Mouse (Mus musculus) brain, embryonic 18.5 days (tissue): Measurements from ENCODE around the gene Usp29.

Experiments used
- DNase-seq: peaks from one replicate; pipeline ENCODE4 v3.0.0-alpha.2; 2012; ENCODE audit warnings: low read depth, low spot score

Gene Usp29

DNA sequence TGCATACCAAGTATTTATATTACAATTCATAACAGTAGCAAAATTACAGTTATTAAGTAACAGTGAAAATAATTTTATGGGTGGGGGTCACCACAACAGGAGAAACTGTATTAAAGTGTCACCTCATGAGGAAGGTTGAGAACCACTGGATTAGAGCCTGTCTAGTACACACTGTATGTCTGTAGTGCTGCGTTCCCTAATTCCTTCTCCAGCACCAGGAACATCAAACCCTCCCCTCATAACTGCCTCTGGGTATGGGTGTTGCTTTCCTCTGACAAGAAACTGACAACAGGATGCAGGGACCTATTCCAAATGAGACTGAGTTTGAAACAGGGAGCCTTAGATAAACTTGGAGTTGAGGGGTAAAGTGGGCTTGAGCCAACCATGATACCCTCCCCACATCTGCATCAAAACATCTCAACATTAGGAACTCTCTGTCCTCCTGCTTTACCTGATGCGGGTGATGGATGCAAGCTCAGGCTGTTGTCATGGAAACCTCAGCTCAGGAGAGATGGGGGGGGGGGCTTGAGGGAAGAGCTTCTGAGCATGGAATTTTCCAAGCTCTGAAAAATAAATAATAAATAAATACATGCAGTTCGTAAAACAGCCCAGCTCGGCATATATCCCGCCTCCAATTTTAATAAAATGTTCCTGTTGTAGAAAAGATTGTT lies 86.5 kb downstream of the Usp29 start:
- DNase-seq = peak; percentile 37

DNA sequence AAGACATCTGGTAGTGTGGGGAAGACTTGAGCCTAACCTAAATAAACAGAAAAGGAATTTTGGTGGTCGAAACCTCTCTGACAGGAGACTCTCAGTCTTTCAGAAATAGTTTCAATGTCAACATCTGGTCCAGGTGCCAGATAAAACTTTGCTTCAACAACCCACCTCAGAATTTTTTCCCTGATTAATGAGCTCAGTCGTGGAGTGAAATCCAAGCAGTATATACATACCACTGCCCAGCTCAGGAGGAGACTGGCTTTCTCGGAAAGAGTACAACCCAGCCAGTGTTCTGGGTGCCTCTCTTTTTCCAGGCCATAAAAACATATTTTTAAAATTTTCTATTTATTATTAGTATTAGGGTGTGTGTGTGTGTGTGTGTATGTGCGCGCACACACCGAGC lies 89.9 kb downstream of the Usp29 start:
- DNase-seq = no peak

DNA sequence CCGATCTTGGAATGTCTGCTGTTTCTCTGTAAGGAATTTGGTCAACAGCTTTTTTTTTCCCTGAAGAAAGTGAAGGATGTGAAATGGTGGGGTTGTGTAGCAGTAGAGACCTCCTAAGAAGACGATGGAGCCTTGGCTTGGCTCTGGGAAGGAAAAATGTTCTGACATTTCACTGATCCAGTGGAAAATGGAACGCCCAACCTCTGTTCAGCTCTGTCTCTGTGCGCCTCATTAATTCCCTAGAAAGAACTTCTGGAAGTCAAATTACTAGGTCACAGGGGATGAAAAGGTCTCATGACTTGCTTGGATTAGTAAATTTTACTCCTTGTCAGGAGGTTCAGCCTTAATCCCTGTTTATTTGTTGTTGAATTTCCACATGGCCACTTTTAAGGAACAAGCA lies 92.3 kb downstream of the Usp29 start:
- DNase-seq = no peak

DNA sequence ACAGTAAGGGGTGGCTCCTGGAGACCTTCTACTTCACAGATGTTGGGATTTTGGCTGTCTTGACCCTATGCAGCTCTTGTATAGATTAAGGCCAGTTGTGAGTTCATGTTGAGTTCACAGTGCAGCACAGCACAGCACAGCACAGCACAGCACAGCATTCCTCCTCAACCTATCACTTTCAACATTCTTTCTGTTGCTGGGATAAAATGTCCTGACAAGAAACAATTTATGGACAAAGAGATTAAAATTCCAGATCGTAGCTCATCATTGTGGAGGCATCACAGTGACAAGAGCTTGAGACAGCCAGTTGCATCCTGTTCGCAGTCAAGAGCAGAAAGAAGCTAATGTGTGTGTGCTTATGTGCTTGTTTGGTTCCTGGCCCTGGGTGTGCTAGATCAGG lies 93.3 kb downstream of the Usp29 start:
- no peak for DNase-seq

GRCm38 (mm10) chr7:6825966-6826647 lies 95.7 kb downstream of the Usp29 start:
- no peak for DNase-seq

GRCm38 (mm10) chr7:6829148-6829547 lies 98.8 kb downstream of the Usp29 start:
- DNase-seq = peak; percentile 43

GRCm38 (mm10) chr7:6834950-6835349 lies 104.6 kb downstream of the Usp29 start:
- DNase-seq = no peak

DNA sequence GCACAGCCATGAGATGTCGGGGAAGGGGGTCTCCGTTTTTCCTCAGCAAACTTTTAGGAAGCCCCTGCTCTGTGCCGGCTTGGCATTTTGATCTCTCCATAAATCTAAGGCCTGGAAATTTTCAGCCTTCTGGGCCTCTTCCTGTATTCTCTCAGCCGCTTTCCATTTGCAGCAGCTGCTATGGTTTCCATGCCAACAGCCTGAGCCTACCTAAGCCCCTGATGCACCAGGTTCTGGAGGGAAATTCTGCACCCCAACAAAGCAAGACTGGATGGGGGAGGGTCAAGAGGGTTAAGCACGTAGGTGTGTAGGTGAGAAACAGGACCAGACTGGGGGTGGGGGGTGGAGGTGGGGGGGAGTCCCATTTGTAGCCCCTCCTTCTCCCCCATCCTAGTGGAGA lies 105.0 kb downstream of the Usp29 start:
- peak; percentile 42 for DNase-seq

DNA sequence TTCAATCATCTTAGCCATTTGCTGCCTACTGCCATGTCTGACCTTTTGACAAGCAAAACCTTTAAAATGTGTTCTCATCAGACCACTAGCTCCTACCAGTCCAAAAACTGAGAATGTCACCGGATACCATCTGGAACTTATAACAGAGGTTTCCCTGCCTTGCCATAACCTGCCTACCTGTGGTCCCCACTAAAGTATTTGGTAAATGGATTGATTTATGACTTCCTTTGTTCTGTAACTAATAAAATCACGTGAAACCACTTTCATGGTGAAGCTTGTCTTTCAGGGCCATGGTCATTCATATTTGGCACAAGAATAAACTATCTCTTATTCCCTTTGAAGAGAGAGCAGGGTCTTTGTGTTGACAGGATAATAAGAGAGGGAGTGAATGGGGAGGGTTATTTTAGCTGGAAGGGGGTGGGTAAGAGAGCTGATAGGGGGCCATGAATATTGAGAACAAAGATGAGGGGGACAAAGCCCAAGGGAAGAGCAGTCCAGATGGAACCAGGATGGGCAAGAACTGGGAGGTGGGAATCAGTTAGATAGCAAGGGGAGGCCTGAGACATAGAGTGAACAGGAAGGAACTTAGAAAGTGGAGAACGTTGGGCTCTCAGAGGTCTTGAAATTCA lies 107.0 kb downstream of the Usp29 start:
- DNase-seq = no peak

GRCm38 (mm10) chr7:6837926-6838554 lies 107.7 kb downstream of the Usp29 start:
- DNase-seq = no peak

DNA sequence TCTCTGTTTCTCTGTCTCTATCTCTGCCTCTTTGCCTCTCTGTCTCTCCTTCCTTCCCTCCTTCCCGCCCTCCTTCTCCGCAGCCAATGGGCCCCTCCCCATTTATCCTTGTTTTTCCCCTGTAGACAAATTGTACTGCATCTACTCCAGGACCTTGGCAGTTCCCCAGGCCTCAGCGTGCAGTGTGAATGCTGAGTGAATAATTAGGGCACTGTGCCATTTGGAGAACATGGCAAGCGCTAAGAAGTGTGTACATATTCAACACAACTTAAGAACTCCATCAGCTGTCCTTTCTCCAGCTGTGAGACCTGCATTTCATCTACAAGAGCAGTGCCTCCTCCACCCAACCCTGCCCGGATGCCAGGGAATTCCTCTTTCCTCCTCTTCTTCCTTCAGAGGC lies 110.5 kb downstream of the Usp29 start:
- DNase-seq = peak; percentile 43

- DNase-seq = no peak
These were observed 119.1 kb downstream of the Usp29 start for GRCm38 (mm10) chr7:6849495-6849894.

DNA sequence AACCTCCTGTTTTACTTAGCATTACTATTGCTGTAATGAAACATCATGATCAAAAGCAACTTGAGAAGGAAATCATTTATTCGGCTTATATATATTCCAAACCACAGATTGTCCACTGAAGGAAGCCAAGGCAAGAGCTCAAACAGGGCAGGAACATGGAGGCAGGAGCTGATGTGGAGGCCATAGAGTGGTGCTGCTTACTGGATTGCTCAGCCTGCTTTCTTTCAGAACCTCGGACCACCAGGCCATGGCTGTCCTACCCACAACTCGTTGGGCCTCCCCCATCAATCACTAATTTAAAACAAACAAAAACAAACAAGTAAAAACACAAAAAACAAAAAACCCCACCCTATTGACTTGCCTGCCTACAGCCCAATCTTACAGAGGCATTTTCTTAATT lies 119.9 kb downstream of the Usp29 start:
- no peak for DNase-seq

DNA sequence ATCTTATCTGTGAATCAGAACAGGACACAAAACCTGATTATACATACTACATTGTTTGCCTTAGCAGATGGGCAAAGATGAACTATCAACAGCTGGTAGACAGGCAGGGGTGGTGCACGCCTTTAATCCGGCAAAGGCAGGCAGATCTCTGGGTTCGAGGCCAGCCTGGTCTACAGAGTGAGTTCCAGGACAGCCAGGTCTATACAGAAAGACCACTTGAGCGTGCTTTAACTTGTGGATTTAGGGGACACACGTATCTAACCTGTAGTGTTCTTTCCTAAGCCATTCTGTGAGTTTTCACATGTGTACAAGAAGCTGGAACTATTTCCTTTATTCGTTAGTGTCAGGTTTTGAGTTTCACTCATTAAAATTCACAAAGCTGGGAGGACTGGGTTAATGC lies 120.9 kb downstream of the Usp29 start:
- DNase-seq = no peak

- peak; percentile 43 for DNase-seq
These were observed 121.5 kb downstream of the Usp29 start for GRCm38 (mm10) chr7:6851717-6852503.

DNA sequence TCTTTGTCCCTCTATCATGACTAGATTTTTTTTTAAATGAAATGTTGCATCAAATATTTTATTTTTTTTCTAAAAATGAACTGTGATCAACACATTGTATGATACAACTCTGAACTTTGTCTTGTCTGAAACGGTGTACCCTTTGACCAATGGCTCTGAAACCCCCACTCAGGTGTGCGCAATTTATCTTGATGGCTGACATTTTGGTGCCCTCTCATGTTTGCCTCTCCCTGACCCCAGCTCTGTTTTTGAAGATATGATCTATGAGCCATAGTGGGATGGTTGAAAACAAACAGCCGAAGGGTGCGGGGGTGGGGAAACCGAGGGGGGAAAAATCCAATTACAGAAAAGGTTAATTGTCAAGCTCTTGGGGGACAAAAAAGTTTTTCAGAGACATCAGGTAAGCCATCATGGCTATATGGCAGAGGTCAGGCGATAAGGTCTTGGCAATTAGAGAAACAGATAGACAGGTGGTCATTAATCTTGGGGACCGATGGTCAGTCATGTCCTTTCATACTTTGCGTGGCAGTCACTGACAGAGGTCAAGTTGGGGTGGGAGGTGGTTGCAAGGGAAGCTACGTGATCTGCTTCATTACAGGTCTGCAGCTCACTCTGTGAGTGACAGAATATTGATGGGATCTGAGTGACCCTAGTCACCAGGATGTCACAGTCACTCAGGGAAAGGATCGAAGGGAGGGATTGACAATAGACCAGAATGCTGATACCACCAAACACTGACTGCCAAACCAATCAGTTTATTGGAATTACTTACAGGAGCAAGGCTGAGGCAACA lies 125.4 kb downstream of the Usp29 start:
- no peak for DNase-seq

DNA sequence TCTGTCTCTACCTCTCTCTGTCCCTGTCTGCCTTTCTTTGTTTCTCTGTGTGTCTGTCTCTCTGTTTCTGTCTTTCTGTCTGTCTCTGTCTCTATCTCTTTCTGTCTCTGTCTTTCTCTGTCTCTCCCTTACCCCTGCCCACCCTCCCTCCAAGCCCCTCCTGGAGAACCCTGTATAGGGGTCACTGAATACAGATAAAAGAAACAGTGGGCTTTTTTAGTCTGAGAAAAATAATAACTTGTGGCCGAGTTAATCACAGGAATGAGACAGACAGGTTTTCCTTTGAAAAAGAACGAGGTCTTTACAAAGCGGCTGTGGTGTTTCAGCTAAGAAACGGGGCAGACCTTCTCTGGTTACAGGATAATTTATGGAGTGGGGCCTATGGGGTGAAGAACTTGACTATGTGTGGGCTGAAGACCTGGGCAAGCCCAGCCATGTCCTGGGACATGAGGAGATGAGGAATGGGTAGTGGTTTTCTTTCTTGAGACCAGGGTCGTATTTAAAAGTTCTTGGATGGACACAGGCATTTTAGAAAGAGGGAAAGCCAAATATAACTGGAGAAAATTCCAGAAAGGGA lies 128.4 kb downstream of the Usp29 start:
- no peak for DNase-seq

DNA sequence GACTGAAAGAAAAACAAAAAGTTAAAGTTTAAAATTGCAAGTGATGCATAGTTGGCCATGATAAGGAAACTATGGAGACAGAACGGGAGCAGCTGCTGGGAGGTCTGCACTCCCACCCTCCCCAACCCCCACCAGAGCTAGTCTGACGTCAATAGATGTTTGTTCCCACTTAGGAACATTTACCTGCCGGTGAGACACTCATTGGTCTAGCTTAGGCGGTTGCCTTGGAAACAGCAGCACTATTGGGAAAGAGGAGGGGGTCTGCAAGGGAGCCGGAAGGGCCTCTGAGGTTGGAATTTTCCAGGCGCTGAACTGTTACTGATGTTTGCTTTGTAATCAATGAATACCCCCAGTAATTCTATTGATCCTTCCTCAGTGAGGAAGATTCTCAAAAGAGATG lies 130.3 kb downstream of the Usp29 start:
- DNase-seq = peak; percentile 60

DNA sequence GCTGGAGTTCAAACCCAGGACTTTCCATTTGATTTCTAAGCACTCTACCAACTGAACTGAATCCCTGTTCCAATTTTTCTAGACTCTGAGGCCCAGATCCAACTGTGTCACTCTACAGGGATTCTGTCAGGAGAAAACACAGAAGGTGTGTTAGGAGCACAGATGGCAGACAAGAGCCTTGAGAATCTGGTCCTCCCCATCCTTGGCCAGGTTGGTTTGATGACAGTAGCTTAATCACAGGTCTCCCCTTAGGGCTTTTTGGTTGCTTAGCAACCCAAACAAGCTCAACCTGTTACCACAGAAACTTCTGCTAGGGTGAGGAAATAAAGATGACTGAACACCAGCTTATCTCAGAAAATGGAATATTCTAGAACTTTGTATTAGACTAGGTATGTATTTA lies 136.0 kb downstream of the Usp29 start:
- DNase-seq = no peak

DNA sequence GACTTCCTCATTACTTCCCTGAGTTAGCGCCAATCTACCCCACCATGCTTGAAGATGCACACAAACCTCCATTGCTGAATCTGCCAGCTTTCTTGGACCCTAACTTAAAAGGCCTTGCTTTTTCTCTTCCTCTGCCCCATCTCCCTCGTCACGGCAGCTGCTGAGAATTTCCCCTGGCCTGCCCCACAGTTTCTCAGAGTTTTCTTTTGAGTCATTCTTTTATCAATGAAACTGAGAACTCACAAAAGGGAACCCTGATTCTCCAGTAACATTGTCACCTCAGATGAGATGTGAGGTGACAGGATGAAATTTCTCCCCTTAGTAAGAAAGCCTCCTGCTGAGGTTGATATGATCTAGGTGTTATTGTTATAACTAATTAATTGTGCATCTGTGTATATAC lies 138.5 kb downstream of the Usp29 start:
- DNase-seq = no peak

GRCm38 (mm10) chr7:6869556-6869955 lies 139.2 kb downstream of the Usp29 start:
- DNase-seq = peak; percentile 51
